9 mouse cellular contexts compared by ENCODE assay signal in genomic region chr10:128185959-128186358, GRCm38 (mm10). TPM values are rescaled to one million over a fixed set of nuclear protein-coding genes. Genes with fewer than 3 reads are reported as not detected.
DNase-seq lines count a peak whose midpoint lies in the region; ATAC-seq and TF ChIP-seq lines count a peak whose summit lies in the region.
"Had no signal": no experiment of that assay in that cellular context is flagged by ENCODE, and none has a peak within 500 bp of the region (broad histone marks: within the 10 kb centered on the region; RNA-seq: fewer than 3 reads in every experiment).

No protein-coding gene starts in this region.

- no peak overlapping the region for H3K4me2 ChIP-seq in embryonic facial prominence, embryonic 14.5 days (ENCODE audit: low read depth, low read length)
- H3K4me2 ChIP-seq in heart, embryonic 16.5 days (ENCODE audit: low read depth, low read length), result no peak overlapping the region

- peak; percentile 80 for DNase-seq in adrenal gland, postnatal 25 days
- DNase-seq in embryonic facial prominence, embryonic 14.5 days (ENCODE audit: low spot score), result peak; percentile 90
- peak; percentile 81 for DNase-seq in large intestine, adult 2 months (ENCODE audit: low read depth, low spot score)
- DNase-seq in lung, adult 18-20 months, result peak; percentile 78 to 87
- peak; percentile 87 for DNase-seq in retina, postnatal 1 day
- peak; percentile 80 for DNase-seq in thymus, postnatal 25 days

- H3K4me3 ChIP-seq in E14TG2a.4 (replicated peaks; ENCODE audit: low read length), result no peak overlapping the region
- H3K4me3 ChIP-seq in embryonic facial prominence, embryonic 14.5 days (ENCODE audit: low read depth, low read length), result no peak overlapping the region
- H3K4me3 ChIP-seq in heart, embryonic 16.5 days (ENCODE audit: low read length), result no peak overlapping the region

- peak; percentile 96 for TF ChIP-seq CTCF in E14TG2a.4 (conservative IDR thresholded peaks at IDR 0.05; ENCODE audit: low read length)

- no peaks in the 10 kb centered on the region for H3K9me3 ChIP-seq in E14TG2a.4 (ENCODE audit: low read length)
- no peaks in the 10 kb centered on the region for H3K9me3 ChIP-seq in embryonic facial prominence, embryonic 14.5 days (ENCODE audit: control insufficient read depth, low read length)
- no peaks in the 10 kb centered on the region for H3K9me3 ChIP-seq in heart, embryonic 16.5 days (replicated peaks; ENCODE audit: control insufficient read depth, low read length)

- H3K27ac ChIP-seq in embryonic facial prominence, embryonic 14.5 days (replicated peaks; ENCODE audit: low read depth, low read length), result no peak overlapping the region
- no peak overlapping the region for H3K27ac ChIP-seq in heart, embryonic 16.5 days (ENCODE audit: low read length)
- H3K27ac ChIP-seq: macrophage had no signal

- no peak overlapping the region for H3K9ac ChIP-seq in embryonic facial prominence, embryonic 14.5 days (ENCODE audit: low read depth, low read length)
- H3K9ac ChIP-seq in heart, embryonic 16.5 days (ENCODE audit: low read length), result no peak overlapping the region

- peaks cover 51% of the 10 kb centered on the region for H3K4me1 ChIP-seq in E14TG2a.4 (replicated peaks; ENCODE audit: low read depth, low read length)
- H3K4me1 ChIP-seq in embryonic facial prominence, embryonic 14.5 days (ENCODE audit: control insufficient read depth, insufficient read depth, low read length), result no peaks in the 10 kb centered on the region
- no peaks in the 10 kb centered on the region; the same call in 1 of the 2 replicates for H3K4me1 ChIP-seq in heart, embryonic 16.5 days (ENCODE audit: control insufficient read depth, insufficient read depth, low read length)

- H3K27me3 ChIP-seq in E14TG2a.4 (ENCODE audit: insufficient read depth, low read length), result no peaks in the 10 kb centered on the region
- no peaks in the 10 kb centered on the region for H3K27me3 ChIP-seq in embryonic facial prominence, embryonic 14.5 days (replicated peaks; ENCODE audit: control insufficient read depth, insufficient read depth, low read length)
- no peaks in the 10 kb centered on the region for H3K27me3 ChIP-seq in heart, embryonic 16.5 days (ENCODE audit: control insufficient read depth, insufficient read depth, low read length)

- peak; percentile 54; the same call in 1 of the 2 replicates for ATAC-seq in embryonic facial prominence, embryonic 14.5 days (ENCODE audit: low read depth)
- peak; percentile 44; the same call in 1 of the 2 replicates for ATAC-seq in heart, embryonic 16.5 days (replicated peaks; ENCODE audit: extremely low read depth, insufficient read depth, low FRiP score)

- no peaks in the 10 kb centered on the region for H3K36me3 ChIP-seq in E14TG2a.4 (ENCODE audit: insufficient read depth, low read length)
- no peaks in the 10 kb centered on the region for H3K36me3 ChIP-seq in embryonic facial prominence, embryonic 14.5 days (ENCODE audit: control insufficient read depth, insufficient read depth, low read length)
- no peaks in the 10 kb centered on the region for H3K36me3 ChIP-seq in heart, embryonic 16.5 days (ENCODE audit: control insufficient read depth, insufficient read depth)

- 58% methylated on average over 2 of the region's 2 CpGs for WGBS in embryonic facial prominence, embryonic 14.5 days
- WGBS in heart, embryonic 16.5 days, result 46% methylated on average over 2 of the region's 2 CpGs
- WGBS in large intestine, adult 2 months, result 36% methylated on average over 2 of the region's 2 CpGs

RNA-seq across cellular contexts. Expression of gene Rbms2, which starts 5.9 kb away (rescaled TPM):
- total RNA-seq in adrenal gland, postnatal 25 days (2021), result 84.6 and 85.7 TPM in 2 replicates
- polyA plus RNA-seq in embryonic facial prominence, embryonic 14.5 days (2014; fragmentation: Nextera tagmentation; extraction: Ambion mirVana), result 31.3 and 32.4 TPM in 2 replicates
- 35.8 and 37.7 TPM in 2 replicates for polyA plus RNA-seq in heart, embryonic 16.5 days (2015; fragmentation: Nextera tagmentation; extraction: Ambion mirVana)
- 33.1 and 43.2 TPM in 2 replicates for polyA plus RNA-seq in large intestine, adult 2 months (2012; rRNA removed)

RNA-seq across cellular contexts. Expression of gene Gls2, which starts 8.3 kb away (rescaled TPM):
- 1.3 and 5.5 TPM in 2 replicates for total RNA-seq in adrenal gland, postnatal 25 days (2021)
- polyA plus RNA-seq in embryonic facial prominence, embryonic 14.5 days (2014; fragmentation: Nextera tagmentation; extraction: Ambion mirVana), result 1.1 and 2.6 TPM in 2 replicates
- polyA plus RNA-seq in heart, embryonic 16.5 days (2015; fragmentation: Nextera tagmentation; extraction: Ambion mirVana), result 0.88 and 1.0 TPM in 2 replicates
- polyA plus RNA-seq in large intestine, adult 2 months (2012; rRNA removed), result 2.0 and 3.3 TPM in 2 replicates
- polyA plus RNA-seq: macrophage had no signal

RNA-seq across cellular contexts. Expression of gene Spryd4, which starts 25.6 kb away (rescaled TPM):
- total RNA-seq in adrenal gland, postnatal 25 days (2021), result 15.3 and 18.0 TPM in 2 replicates
- 30.8 and 35.8 TPM in 2 replicates for polyA plus RNA-seq in embryonic facial prominence, embryonic 14.5 days (2014; fragmentation: Nextera tagmentation; extraction: Ambion mirVana)
- polyA plus RNA-seq in heart, embryonic 16.5 days (2015; fragmentation: Nextera tagmentation; extraction: Ambion mirVana), result 45.1 and 46.1 TPM in 2 replicates
- 17.7 and 20.9 TPM in 2 replicates for polyA plus RNA-seq in large intestine, adult 2 months (2012; rRNA removed)

RNA-seq across cellular contexts. Expression of gene Mip, which starts 39.7 kb away (rescaled TPM):
- not detected in 2 replicates for total RNA-seq in adrenal gland, postnatal 25 days (2021)
- 0.15 and 0.35 TPM in 2 replicates for polyA plus RNA-seq in embryonic facial prominence, embryonic 14.5 days (2014; fragmentation: Nextera tagmentation; extraction: Ambion mirVana)
- not detected in 2 replicates for polyA plus RNA-seq in heart, embryonic 16.5 days (2015; fragmentation: Nextera tagmentation; extraction: Ambion mirVana)
- polyA plus RNA-seq in large intestine, adult 2 months (2012; rRNA removed), result not detected in 2 replicates
- polyA plus RNA-seq: macrophage had no signal

RNA-seq across cellular contexts. Expression of gene Timeless, which starts 45.9 kb away (rescaled TPM):
- total RNA-seq in adrenal gland, postnatal 25 days (2021), result 14.1 and 20.7 TPM in 2 replicates
- polyA plus RNA-seq in embryonic facial prominence, embryonic 14.5 days (2014; fragmentation: Nextera tagmentation; extraction: Ambion mirVana), result 35.4 and 53.3 TPM in 2 replicates
- 29.6 and 30.4 TPM in 2 replicates for polyA plus RNA-seq in heart, embryonic 16.5 days (2015; fragmentation: Nextera tagmentation; extraction: Ambion mirVana)
- polyA plus RNA-seq in large intestine, adult 2 months (2012; rRNA removed), result 5.7 TPM in 2 replicates
